Mouse (Mus musculus) regulatory T cell (primary cell): Measurements from ENCODE around the gene Kdm2a.

Experiments used
- in situ Hi-C: fragments of 300-600 bp; cut with MboI, MseI; formaldehyde crosslinking; loops from one replicate; pipeline ENCODE4 v1.15.1; 2025; ENCODE audit warnings: high pct_unique_total_duplicates

Kdm2a gene

DNA sequence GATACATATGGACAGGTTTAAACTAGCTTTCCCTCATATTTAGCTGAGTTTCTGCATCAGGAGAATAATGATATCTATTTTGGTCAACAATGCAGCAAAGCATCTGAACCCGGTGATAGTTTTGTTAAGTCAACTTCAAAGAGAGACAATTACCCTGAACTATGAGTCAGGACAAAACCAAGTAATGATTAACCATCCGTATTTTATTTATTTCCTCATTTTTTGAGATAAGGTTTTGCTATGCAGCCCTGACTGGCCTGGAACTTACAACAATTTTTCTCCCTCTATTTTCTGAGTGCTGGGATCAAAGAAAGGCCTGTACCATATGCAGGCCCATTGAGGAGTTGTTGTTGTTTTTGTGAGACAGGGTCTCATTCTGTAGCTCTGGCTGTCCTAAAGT is 67.5 kb downstream of the Kdm2a start:
- in situ Hi-C loops, result no loop called here

DNA sequence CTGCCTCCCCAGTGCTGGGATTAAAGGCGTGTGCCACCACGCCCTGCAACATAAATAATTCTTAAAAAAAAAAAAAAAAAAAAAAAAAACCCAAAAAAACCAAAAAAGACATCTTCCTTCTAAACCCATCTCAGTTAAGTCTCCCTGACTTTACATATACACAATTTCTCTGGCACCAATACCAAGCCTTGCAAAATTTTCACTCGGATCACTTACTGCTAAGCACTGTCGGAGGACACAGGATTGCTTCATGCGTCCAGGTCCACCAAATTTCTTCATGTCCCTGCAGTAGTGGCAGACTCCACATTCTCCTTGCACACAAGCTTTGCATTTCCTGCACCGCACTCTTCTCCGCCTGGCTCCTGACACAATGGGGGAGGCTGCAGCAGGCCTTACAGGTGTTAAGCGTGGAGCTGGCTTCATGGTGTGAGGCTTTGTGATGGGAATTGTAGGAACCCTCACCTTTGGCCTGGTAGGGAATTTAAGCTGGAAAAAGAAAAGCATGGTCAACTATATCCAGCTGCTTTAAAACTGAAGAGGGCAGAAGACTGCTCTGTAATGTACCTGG is 69.3 kb downstream of the Kdm2a start:
- in situ Hi-C loops, result no loop called here

DNA sequence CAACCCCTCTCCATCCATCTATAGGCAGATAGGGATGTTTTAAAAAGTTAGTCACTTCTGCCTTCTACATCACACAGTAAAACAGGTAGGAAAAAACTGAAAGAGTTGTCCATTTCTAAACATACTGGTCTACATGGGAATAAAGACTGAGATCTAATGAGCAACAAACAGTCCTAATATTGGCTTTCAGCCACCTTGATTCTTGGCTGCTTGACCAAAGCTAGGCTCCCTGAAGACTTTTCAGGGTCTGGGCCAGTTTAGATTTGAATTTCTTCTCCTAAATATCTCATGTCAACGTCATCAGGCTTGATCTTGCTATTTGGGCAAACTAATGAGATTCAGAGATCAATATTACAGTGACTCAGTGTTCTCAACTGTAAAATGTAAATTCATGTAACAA is 71.2 kb downstream of the Kdm2a start:
- in situ Hi-C loops, result no loop called here

DNA sequence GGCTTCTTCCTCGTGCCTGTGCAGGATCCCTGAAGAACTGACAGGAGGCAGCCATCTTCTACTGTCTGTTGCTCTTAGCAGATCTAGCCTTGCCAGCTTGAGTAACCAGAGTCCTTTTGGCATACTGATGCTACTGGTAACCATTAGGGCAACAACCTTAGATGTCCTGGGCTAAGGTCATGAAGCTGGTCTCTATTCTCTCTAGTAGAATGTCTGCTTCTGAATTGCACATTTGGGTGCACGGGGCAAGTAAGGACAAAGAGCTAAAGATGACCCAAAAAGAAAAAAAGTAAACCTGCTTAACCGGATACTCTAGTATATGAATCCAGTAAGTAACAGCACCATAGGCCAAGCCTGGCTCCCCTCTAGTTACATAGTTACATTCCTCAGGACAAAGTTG is 72.0 kb downstream of the Kdm2a start:
- in situ Hi-C loops, result no loop called here

DNA sequence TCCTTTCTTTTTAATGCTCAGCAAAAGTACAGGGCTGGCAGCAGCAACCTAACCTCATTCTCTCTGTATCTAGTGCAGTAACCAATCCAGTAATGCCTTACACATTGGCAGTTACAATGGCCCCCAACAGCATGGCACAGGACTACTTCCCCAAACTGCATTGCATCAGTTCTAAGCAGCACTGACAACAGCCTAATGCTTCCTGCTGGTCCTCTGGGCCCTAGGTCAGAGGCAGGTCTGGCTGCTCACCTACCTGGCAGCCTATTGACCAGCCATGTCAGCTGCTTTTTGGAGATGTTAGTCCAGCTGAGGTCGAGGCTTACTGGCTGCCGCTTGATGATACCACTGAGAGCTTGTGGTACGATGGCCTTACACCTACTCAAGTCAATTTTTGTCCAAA is 76.0 kb downstream of the Kdm2a start:
- in situ Hi-C loops, result no loop called here

DNA sequence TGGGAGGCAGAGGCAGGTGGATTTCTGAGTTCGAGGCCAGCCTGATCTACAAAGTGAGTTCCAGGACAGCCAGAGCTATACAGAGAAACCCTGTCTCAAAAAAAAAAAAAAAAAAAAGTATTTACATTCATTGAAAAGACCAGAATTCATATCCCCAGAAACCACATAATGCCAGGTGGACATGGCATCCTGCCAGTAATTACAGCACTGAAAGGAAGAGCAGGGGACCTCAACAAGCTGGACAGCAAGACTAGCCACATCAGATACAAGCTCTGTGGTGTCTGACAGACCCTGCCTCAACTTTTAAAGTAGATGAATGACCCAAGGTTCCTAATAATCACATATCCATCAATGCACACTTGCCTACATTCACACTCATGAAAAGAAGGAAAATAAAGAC is 76.5 kb downstream of the Kdm2a start:
- in situ Hi-C loops, result no loop called here

DNA sequence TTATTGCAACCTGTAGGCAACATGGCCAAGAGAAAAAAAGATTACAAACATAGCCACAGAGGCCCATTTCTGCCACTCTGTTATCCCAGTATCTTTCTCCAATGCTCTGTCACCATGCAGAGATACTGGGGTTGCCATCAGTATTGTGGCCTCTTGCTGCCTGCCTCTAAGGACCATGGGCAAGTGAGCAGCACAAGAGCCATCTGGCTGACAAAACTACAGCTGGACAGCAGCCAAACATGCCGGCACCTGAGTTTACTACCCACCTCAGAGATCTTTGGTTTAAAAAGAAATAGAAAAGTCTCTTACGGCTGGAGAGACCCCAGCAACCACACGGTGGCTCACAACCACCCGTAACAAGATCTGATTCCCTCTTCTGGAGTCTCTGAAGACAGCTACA is 78.8 kb downstream of the Kdm2a start:
- in situ Hi-C loops, result no loop called here

DNA sequence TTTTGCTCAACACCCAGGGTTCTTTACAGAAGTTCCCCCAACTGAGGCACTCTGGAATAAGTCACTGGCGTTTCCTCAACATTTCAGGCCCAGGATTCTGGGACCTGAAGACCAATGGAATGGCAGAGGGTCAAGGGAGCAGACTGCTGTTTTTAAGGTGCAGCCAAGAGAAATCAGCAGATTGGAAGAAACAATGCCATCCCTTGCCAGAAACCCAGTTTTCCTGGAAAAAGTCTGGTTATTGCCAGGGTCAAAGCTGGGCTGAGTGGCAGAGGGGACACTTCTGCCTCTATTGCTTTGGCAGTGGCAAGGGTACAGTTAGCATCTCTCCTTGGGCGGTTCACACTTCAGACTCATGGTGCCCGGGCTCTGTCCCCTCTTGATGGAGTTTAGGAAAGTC is 80.9 kb downstream of the Kdm2a start:
- in situ Hi-C loops, result no loop called here

DNA sequence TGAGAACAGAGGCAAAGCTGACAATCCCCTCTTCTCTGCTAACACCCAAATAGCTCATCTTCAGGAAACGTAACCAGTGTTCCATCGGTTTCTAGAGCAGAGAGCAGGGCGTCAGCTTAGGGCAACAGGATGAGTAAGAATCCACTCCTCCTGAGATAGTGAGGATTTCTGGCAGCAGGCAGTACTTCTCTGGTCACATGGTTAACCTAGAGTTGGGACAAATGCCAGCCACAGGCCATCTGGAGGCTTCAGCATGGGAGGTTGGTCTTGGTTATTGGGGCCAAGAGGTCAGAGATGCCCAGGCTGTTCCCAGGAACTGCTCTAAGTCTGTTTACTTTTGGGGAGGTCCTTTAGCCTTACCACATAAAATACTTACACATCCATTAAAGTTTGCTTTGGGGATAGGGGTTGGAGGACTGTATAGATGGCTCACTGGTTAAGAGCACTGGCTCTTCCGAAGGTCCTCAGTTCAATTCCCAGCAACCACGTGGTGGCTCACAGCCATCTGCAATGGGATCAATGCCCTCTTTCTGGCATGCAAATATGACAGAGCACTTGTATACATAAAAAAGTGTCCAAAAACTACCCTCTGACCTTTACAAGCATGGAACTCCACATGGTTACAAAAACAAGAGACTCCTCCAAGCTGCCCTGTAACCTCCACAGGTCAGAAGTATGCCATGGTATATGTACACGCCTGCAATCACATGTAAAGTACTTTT is 82.7 kb downstream of the Kdm2a start:
- in situ Hi-C loops, result no loop called here

DNA sequence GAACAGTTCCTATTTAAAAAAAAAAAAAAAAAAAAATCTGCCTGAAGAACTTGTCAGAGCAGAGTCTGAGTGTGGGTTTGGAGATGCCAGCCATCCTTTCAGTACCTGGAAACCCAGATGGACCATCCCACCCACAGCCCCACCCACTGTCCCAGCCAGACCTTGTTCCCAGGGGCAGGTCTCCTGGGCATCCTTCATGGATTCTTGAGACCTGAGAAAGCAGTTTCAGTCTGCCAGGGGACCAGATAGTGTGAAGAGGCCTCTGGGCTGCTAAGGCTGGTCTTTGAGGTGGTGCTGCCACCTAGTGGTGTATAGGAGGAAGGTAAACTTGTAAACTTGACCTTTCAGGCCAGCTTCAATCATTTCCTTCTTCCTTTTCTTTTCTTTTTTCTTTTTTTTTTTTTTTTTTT is 88.3 kb downstream of the Kdm2a start:
- in situ Hi-C loops, result loop anchor here (5.0 kb wide), 1 partner anchor 52 kb away; no protein-coding TSS in a partner anchor

DNA sequence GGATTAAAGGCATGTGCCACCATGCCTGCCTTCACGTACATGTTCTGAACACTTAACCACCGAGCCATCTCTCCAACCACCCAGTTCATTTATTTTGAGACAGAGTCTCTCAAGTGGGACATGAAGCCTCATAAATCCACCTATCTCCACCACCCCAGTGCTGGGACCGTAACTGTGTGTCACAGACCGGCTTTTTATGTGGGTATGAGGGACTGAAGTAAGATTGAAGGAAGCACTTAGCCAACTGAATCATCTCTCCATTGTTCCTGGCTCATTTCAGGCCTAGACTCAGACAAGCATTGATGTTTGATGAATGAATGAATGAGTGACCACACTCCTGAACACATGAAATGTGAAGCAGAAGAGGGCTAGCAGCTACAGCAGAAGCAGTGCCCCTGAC is 88.8 kb downstream of the Kdm2a start:
- in situ Hi-C loops, result no loop called here

DNA sequence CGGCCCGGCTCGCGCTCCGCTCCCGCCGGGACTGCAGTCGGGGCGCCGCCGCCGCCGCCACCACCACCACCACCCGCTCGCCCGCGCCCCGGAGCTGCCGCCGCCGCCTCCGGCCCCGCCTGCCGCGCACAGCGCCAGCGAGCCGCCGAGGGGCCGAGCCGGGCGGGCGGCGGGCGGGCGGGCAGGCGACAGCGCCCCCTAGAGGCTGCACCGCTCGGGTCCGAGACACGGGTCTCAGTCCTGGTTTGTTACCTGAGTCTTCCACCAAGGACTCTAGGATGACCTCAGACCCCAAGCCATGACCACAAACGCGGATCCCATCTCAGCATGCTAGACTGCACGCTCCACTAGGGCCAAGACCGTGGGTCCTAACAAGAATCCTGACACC is 91.9 kb downstream of the Kdm2a start, which contains the start of gene Grk2:
TSS of gene Grk2 (minus strand) at position 33 of the 388 bp plus-strand sequence.
- in situ Hi-C loops, result no loop called here

DNA sequence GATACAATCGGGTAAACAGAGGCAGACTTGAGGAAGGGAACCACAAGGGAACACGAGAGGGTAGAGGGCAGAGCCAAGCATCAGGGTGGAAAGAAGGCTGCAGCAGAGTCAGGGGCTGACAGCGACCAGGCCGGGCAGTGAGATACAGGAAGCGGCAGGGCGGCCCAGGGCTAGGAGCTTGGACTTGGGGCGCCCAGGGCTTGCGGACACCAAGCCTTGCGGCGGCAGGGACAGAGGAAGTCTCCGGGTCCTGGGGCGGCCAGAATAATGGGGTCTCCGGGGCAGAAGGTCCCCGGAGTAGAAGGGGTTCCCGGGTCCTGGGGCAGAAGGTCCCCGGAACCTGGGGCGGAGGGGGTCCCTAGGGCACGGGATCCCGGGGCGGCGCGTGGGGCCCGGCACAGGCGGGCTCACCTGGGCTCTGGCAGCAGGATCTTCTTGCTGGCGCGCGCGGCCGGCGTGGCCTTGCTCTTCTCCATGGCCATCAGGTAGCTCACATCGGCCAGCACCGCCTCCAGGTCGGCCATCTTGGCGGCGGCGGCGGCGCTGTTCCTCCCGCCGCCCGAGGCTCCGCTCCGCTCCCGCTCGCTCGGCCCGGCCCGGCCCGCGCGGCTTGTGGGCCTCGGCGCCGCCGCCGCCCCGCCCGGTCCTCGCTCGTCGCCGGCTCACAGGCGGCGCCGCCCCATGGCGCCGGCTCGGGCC is 92.4 kb downstream of the Kdm2a start:
- in situ Hi-C loops, result no loop called here

DNA sequence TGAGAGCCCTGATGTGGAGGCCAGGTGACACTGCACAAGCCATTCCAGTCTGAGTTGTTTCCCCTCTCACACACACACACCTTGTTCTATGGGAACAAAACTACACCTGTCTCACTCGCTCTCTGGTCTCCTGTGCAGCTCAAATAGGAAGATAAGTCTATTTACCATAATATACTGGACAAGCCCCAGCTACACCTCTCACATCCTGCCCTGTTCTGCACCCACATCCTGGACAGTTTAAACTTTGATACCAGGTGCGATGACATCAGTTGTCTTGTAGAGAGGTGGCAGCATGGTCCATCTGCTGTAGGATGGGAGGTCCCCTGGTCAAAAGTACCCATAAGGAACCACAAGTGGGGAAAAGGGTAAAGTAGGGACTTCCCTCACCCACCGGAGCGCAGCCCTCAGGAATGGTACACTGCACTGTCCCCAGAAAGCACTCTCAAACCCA is 93.2 kb downstream of the Kdm2a start:
- in situ Hi-C loops, result no loop called here

DNA sequence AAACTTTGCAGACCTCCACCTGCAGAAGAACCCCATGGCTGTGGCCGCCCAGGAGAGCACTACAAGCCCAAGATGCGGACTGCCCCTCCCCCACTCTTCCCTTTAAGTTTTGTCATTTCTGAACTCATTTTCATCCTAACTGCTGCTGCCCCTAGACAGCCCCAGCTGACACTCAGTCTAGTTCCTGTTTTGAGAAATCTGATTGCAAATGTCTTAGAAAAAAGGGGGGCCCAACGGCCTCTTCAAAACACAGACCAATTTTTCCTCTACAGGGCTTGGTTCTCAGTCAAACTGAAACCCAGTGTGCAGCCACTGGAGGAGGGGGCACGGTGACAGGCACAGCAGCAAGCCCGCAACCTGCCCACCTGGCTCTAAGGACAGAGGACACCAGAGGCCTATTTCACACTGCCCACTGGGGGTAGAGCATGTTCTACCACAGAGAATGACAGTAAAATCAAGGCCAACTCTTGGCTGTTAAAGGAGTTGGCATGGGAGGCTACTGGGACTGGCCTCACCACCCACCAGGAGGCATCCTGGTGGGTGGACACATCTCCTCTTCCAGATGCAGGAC is 93.7 kb downstream of the Kdm2a start:
- in situ Hi-C loops, result no loop called here

DNA sequence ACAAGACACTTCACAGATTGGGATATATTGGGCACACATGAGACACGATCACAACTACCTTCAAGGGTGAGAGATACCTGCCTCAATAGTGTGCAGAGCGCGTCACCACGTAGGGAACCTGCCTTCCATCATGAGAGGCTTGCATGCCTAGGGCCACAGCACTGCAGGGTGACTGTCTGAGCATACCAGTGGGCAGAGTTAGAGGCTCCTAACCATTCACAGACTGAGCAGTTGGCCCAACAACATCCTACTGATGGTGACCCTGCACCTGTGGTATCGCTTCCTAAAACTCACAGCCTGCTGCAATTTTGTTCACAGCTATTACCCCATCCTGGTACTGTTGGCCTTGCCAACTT is 94.5 kb downstream of the Kdm2a start:
- in situ Hi-C loops, result no loop called here

DNA sequence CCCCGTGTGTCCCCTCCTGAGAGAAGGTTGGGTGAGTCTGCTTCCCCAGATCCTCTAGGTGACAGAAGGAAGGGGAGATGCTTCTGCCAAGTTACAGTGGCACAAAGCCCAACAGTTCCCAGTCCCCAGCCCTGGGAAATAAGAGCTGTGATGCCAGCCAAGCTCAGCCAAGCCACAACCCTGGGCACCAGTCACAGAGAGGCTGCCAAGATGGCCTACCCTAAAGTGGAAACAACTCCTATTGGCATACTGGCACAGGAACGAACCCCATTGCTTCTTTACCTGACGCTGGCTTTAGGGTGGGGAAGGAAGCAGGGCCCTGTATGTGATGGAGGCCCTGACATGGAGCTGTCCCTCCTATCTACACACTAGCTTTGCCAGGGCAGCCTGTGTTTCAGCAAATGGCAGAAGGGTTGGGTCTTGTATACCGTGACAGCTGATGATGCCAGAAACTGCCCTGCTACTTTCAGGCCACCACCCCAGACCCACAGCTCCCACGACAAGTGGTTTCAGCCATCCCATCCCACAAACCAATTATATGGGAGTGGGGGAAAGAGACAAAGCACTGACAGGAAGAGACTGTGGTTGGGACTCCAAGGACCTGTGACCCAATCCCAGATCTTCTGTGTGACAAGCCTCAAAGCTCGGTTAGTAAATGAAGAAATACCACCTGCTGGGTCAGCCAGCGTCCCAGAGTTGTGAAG is 95.0 kb downstream of the Kdm2a start:
- in situ Hi-C loops, result no loop called here

DNA sequence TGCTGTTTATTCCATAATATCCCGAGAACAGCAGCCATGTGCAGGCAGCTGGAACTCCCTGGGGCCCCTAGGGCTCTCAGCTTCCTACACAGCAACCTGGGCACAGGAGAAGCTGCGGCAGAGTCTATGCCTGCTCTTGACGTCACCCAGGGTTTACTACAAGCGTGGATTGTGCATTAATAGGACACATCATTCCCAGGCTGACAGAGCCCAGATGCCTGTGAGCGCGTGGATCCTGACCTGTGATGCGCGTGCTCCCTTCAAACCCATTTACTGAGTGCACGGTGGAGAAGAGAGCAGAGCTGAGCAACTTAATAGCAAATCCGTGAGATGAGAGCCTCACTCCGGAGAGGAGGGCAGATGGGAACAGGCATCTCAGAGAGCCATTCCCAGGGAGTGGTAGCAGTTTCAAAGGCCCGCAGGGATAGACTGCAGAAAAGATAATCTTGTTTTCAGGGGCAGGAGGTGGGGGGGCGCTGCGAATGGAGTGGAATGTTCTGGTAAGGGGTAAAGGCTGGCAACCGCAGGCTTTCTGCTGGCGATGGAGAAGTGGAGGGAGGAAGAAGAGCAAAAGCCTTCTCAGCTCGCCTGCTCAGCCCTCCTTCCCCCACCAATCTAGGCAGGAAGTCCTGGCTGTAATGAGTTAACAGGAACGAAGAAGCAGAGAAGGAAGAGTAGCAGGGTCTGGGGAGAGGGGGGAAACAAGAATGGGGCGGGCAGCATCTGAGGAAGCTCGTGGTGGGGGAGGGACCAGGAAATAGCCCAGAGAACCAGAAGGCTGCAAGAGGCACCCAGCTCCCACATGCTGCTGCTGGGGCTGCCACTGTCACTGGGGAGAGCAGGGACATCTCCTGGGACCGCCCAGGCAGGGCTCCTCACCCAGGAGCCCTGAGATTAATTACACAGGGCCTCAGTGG is 96.1 kb downstream of the Kdm2a start:
- in situ Hi-C loops, result no loop called here

DNA sequence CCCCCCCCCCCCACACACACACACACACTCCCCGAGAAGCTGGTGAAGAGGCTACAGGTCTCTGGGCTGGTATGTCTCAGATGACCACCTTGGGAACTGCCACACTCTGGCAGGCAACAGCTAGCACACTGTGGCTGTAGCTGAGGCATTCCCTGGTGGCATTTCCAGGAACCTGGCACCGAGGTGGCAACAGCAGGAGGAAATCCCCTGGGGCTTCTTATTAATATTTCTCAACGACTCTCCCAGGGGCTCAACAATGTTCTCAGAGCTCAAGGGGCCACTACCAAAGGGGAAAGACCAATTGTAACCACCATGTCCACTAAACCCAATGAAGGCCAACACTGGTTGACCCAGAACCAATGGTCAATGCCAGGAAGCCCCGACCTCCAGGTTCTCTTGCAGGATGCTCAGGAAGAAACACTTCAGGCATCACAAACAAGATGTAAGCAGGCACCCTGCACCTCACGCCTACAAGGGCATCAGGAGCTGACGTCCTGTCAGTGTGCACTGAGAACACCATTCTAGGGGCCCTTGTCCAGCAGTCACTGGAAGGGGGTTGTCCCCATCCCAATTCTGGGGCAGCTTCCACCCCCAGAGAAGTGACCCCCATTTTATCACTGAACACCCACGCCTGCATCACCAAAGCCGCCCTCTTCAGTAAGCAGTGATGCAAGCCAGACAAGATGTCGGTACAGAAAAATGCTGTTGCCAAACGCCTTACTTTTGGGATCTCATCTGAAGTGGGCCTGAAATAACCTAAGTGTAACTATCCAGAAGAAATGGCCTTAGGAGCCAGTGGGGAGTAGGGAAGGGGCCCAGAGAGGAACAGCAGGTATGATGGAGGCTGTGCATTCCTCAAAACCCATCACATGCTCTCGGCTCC is 97.0 kb downstream of the Kdm2a start:
- in situ Hi-C loops, result no loop called here

DNA sequence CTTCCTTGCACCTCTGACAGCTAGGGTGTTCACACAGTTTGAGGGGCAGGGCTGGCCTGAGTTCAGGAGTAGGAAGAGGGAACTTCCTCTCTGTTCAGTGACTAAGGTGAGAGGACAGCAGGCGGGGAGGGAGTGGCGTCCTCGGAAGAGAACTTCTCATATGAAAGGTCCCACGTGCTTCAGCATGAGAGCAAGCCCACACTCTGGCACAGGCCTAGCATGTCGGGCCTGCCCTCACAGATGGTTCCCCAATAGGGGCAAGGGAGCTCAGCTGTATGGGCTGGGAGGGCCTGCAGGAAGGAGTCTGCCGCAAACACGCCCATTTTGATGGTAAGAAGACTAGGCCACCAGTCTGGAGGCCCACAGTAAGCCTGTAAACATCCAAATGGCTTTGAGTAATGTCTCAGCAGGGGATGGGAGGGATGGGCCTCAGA is 97.8 kb downstream of the Kdm2a start:
- in situ Hi-C loops, result no loop called here
